Mouse (Mus musculus): Measurements from ENCODE around the gene Rcc1l. TPM values are rescaled to one million over a fixed set of nuclear protein-coding genes. Genes with fewer than 3 reads are reported as not detected.

The Rcc1l gene
- total and polyA plus RNA-seq, 2 experiments from 2014 or later, result 16.2 to 21.2 TPM

DNA sequence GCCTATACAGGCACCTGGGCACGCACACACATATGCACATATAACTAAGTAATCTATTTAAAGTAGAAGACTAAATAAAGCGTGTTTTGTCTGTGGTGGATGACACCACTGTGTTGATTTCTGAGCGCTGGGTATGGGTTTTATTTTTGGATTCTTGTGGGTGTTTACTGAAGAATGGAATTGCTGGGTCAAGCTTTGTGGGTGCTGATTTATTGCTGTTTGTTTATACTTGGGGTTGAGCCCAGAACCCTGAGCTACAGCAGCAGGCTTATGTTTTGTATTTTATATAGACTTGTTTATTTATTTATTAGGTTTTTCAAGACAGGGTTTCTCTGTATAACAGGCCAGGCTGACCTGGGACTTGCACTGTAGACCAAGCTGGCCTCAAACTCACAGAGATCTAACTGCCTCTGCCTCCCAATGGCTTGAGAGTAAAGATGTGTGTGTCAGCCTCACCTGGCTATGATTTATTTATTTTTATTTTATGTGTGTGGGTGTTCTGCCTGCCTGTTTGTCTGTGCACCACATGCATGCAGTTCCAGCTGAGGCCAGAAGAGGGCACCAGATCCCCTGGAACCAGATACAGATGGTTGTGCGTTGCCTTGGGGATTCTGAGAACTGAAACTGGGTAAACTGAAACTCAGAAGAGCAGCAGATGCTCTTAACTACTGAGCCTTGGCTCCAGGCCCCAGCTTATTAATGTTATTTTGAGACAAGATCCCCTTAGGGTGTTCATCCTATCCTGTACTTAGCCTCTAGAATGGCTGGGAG, 10.6 kb upstream of the Rcc1l start:
- H3K9ac ChIP-seq (replicated peaks; ENCODE audit: low read length, poor library complexity, severe bottlenecking), result no peak overlapping the region
- H3K27me3 ChIP-seq (ENCODE audit: insufficient read depth, low read length), result no peaks in the 10 kb centered on the region
- no peaks in the 10 kb centered on the region for H3K9me3 ChIP-seq (ENCODE audit: low read length)
- H3K36me3 ChIP-seq (ENCODE audit: insufficient read depth, low read length), result 0 out of 2 replicates have a peak, but pooled peaks cover 4% of the 10 kb centered on the region
- H3K4me3 ChIP-seq (ENCODE audit: low read depth, low read length), result no peak overlapping the region
- ATAC-seq (ENCODE audit: low FRiP score) (no peak), DNase-seq (ENCODE audit: low spot score) (peak; percentile 26)
- H3K27ac ChIP-seq (ENCODE audit: low read depth, low read length), result no peak overlapping the region
- peak; percentile 84 for TF ChIP-seq CTCF (IDR thresholded peaks at IDR 0.05)
- 0 out of 2 replicates have a peak, but pooled peaks cover 4% of the 10 kb centered on the region for H3K4me1 ChIP-seq (ENCODE audit: insufficient read depth, low read length)
- 74% methylated on average over 4 of the region's 4 CpGs for WGBS
- no peak overlapping the region for H3K4me2 ChIP-seq (ENCODE audit: low read depth, low read length, poor library complexity, severe bottlenecking)

DNA sequence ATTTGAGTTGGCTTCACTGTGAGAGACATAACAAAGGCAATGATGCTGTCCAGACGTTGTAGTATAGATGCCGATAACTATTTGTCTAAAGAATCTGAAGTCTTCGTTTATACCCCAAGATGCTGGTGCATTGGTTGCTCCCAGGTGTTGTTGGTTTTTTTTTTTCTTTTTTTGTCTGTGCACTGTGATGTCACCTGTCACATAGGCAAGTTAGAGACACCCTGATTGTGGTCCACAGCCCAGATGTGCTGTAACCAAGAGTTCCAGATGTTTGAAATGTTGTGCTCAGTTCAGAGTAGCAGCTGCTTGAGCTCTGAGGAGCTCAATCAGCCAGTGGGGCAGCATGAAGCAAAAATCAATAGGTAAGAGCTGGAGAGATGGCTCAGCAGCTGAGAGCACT, 9.5 kb upstream of the Rcc1l start:
- Histone ChIP-seq H3K4me2 (ENCODE audit: low read depth, low read length, poor library complexity, severe bottlenecking) (no peak overlapping the region), H3K4me3 (ENCODE audit: low read depth, low read length) (no peak overlapping the region), H3K27me3 (ENCODE audit: insufficient read depth, low read length) (no peaks in the 10 kb centered on the region), H3K36me3 (ENCODE audit: insufficient read depth, low read length) (no peaks in the 10 kb centered on the region), H3K27ac (ENCODE audit: low read depth, low read length) (no peak overlapping the region), H3K9ac (replicated peaks; ENCODE audit: low read length, poor library complexity, severe bottlenecking) (no peak overlapping the region), H3K4me1 (ENCODE audit: insufficient read depth, low read length) (0 out of 2 replicates have a peak, but pooled peaks cover 4% of the 10 kb centered on the region), H3K9me3 (ENCODE audit: low read length) (no peaks in the 10 kb centered on the region)
- ATAC-seq (ENCODE audit: low FRiP score) (no peak), DNase-seq (ENCODE audit: low spot score) (no peak)
- WGBS, result 85% methylated on average over 3 of the region's 3 CpGs
- TF ChIP-seq CTCF (IDR thresholded peaks at IDR 0.05), result no peak

DNA sequence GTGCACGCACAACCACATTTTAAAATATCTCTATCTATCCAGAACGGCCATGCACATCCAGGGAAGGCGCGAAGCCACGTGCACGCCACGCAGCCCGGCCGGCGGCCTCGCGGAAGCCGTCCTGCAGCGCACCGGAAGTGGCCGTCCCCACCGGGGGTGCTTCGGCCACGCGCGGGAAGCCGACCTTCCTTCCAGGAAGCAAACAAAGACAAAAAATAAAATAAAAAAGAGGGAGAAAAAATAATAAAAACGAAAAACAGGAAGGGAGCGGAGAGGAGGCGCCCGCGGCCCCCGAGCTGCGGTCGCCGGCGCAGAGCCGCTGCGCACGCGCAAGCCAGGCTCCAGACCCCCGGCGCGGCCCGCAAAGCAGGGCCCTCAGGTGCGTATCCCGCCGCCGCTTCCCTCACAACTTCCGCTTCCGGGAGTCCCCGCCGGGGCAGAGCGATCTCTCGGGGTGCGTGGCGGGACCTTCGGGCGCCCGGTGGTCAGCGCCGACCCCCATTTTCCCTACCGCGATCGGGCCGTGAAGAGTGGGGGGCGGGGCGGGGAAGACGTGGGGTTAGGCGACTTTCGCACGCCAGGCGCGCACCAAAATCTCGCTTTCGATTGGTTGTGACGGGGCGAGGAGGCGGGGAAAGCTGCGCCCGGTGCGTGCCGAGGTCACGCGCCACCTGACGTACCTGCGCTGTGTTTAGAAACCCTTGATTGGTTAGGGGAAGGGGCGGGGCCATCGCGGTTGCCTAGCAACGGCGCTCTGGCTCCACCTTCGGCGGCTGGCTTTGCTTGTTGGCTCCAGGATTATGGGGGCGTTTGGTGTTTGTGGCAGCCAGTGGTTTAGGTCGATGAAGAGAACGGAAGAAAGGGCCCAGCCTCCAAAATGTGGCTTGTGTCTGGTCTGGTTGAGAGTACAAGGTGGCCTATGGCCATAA, 7.6 kb upstream of the Rcc1l start, which contains the start of gene Gtf2ird2:
Gene Gtf2ird2, plus strand, starts transcription at position 140 of the 929 bp plus-strand sequence.
- H3K4me1 ChIP-seq (ENCODE audit: insufficient read depth, low read length), result 0 out of 2 replicates have a peak, but pooled peaks cover 4% of the 10 kb centered on the region
- H3K9ac ChIP-seq (replicated peaks; ENCODE audit: low read length, poor library complexity, severe bottlenecking), result peak within 1 kb of the TSS; percentile 83
- TF ChIP-seq CTCF (IDR thresholded peaks at IDR 0.05), result peak; percentile 43
- H3K27ac ChIP-seq (ENCODE audit: low read depth, low read length), result peak within 1 kb of the TSS; percentile 95
- H3K4me2 ChIP-seq (ENCODE audit: low read depth, low read length, poor library complexity, severe bottlenecking), result peak within 1 kb of the TSS; percentile 57
- ATAC-seq (ENCODE audit: low FRiP score) (peak; percentile 94), DNase-seq (ENCODE audit: low spot score) (peak; percentile 99)
- H3K4me3 ChIP-seq (ENCODE audit: low read depth, low read length), result peak within 1 kb of the TSS; percentile 75
- H3K27me3 ChIP-seq (ENCODE audit: insufficient read depth, low read length), result no peaks in the 10 kb centered on the region
- H3K36me3 ChIP-seq (ENCODE audit: insufficient read depth, low read length), result no peaks in the 10 kb centered on the region
- no peaks in the 10 kb centered on the region for H3K9me3 ChIP-seq (ENCODE audit: low read length)
- WGBS, result 0% methylated on average over 87 of the region's 92 CpGs

DNA sequence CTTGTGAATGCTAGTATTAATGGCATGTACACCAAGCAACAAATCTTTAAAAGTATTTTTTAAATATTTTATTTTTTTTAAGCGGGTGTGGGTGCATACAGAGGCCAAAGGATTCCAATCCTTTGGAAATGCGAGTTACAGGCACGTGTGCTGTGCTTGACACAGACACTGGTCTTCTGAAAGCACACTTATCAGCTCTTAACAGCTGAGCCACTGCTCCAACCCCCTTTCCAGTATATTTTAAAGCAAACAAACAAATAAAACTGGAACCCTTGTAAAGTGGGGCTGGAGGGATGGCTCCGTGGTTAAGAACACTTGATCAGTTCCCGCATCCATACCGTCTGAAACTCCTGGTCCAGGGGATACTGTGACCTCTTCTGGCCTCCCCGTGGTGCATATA, 6.6 kb upstream of the Rcc1l start:
- Histone ChIP-seq H3K36me3 (ENCODE audit: insufficient read depth, low read length) (no peaks in the 10 kb centered on the region), H3K27ac (ENCODE audit: low read depth, low read length) (peak overlapping the region; percentile 95), H3K9me3 (ENCODE audit: low read length) (no peaks in the 10 kb centered on the region), H3K9ac (replicated peaks; ENCODE audit: low read length, poor library complexity, severe bottlenecking) (peak overlapping the region; percentile 83), H3K4me2 (ENCODE audit: low read depth, low read length, poor library complexity, severe bottlenecking) (peak overlapping the region; percentile 57), H3K4me3 (ENCODE audit: low read depth, low read length) (peak overlapping the region; percentile 75), H3K4me1 (ENCODE audit: insufficient read depth, low read length) (0 out of 2 replicates have a peak, but pooled peaks cover 4% of the 10 kb centered on the region), H3K27me3 (ENCODE audit: insufficient read depth, low read length) (no peaks in the 10 kb centered on the region)
- TF ChIP-seq CTCF (IDR thresholded peaks at IDR 0.05), result no peak
- DNase-seq (ENCODE audit: low spot score) (no peak), ATAC-seq (ENCODE audit: low FRiP score) (no peak)
- WGBS, result 52% methylated on average over 7 of the region's 7 CpGs

DNA sequence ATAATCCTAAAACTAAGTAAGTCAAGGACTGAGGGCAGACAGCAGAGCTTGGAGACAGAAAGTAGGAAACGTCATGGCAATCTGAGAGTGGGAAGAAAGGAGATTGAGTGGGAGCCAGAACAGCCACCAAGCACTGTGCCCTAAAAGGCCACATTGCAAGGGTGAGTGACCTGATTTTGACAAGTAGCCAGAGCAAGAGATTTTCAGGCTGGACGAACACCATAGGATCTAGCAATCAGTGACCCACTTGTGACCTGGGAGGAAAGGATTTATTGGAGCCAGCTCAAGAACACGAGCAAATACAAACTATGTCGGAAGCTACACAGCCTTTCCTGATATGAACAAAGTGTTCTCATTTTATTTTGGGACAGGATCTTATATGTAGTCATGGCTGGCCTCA, 6.2 kb upstream of the Rcc1l start:
- Histone ChIP-seq H3K4me2 (ENCODE audit: low read depth, low read length, poor library complexity, severe bottlenecking) (peak overlapping the region; percentile 57), H3K27me3 (ENCODE audit: insufficient read depth, low read length) (no peaks in the 10 kb centered on the region), H3K27ac (ENCODE audit: low read depth, low read length) (no peak overlapping the region), H3K4me3 (ENCODE audit: low read depth, low read length) (no peak overlapping the region), H3K9me3 (ENCODE audit: low read length) (no peaks in the 10 kb centered on the region), H3K36me3 (ENCODE audit: insufficient read depth, low read length) (no peaks in the 10 kb centered on the region), H3K4me1 (ENCODE audit: insufficient read depth, low read length) (0 out of 2 replicates have a peak, but pooled peaks cover 4% of the 10 kb centered on the region), H3K9ac (replicated peaks; ENCODE audit: low read length, poor library complexity, severe bottlenecking) (no peak overlapping the region)
- ATAC-seq (ENCODE audit: low FRiP score) (no peak), DNase-seq (ENCODE audit: low spot score) (no peak)
- 66% methylated on average over 4 of the region's 4 CpGs for WGBS
- no peak for TF ChIP-seq CTCF (IDR thresholded peaks at IDR 0.05)

Data from midbrain, postnatal 0 days (tissue).